Mouse (Mus musculus) megakaryocyte, embryonic 14.5 days (primary cell): ENCODE results near the gene Tpk1.

ENCODE experiments used
- FLI1 ChIP-seq: IDR thresholded peaks from 2 replicates; pipeline ENCODE4 v1.6.1; 2012; ENCODE audit warnings: low read length, inconsistent platforms, mixed read lengths
- GATA1 ChIP-seq: IDR thresholded peaks from 3 replicates; pipeline ENCODE4 v1.6.1; 2012; ENCODE audit warnings: mixed read lengths, low read length, inconsistent platforms, borderline replicate concordance

GRCm38 (mm10) chr6:43642375-43642774 lies 23.7 kb downstream of the Tpk1 start:
- no peak for TF ChIP-seq GATA1
- no peak for TF ChIP-seq FLI1
